Mouse (Mus musculus) stomach, adult 2 months (tissue): Measurements from ENCODE around the gene Med27. TPM values are rescaled to one million over a fixed set of nuclear protein-coding genes. Genes with fewer than 3 reads are reported as not detected.

Source experiments
- polyA plus RNA-seq: library from polyadenylated mRNA; depleted of rRNA; stranded (reverse); fragments of >200 nt; gene quantifications from 2 replicates; pipeline ENCODE4 v1.2.3, GENCODE M21; 2012; rRNA removed

The Med27 gene
- 27.1 and 32.6 TPM in 2 replicates for polyA plus RNA-seq

GRCm38 (mm10) chr2:29346629-29347271 is at the start of gene Med27:
Gene Med27 (plus strand): TSS chr2:29346819.

Other genes with a start within 250 kb of the Med27 start
- 0.48 and 1.5 TPM in 2 replicates for gene Setx, start 222.6 kb upstream of the Med27 start, polyA plus RNA-seq
- gene Ntng2, start 93.8 kb upstream of the Med27 start, polyA plus RNA-seq: 11.5 and 25.2 TPM in 2 replicates